Mouse (Mus musculus) thymus, adult 2 months (tissue): ENCODE results near the gene Fras1. TPM values are rescaled to one million over a fixed set of nuclear protein-coding genes. Genes with fewer than 3 reads are reported as not detected.

Experiments
- DNase-seq: peaks from one replicate; pipeline ENCODE4 v3.0.0; 2021
- H3K27ac ChIP-seq: fragments of 200-500 bp; 2 replicates; pipeline ENCODE4 v1.5.1; 2012; ENCODE audit warnings: low read length, control low read depth; ENCODE audit not compliant: control insufficient read depth, insufficient read depth
- H3K27me3 ChIP-seq: fragments of 200-500 bp; 2 replicates; pipeline ENCODE4 v1.6.1; 2012; ENCODE audit warnings: mild to moderate bottlenecking, low read length, moderate library complexity, mixed read lengths; ENCODE audit not compliant: control insufficient read depth, insufficient read depth
- H3K36me3 ChIP-seq: fragments of 200-500 bp; 2 replicates; pipeline ENCODE4 v1.6.1; 2012; ENCODE audit warnings: mild to moderate bottlenecking, low read length, moderate library complexity; ENCODE audit not compliant: control insufficient read depth, insufficient read depth
- H3K4me1 ChIP-seq: fragments of 200-500 bp; replicated peaks from 2 replicates; pipeline ENCODE4 v1.6.1; 2012; ENCODE audit warnings: low read length; ENCODE audit not compliant: control insufficient read depth, insufficient read depth
- H3K4me3 ChIP-seq: fragments of 200-500 bp; 2 replicates; pipeline ENCODE4 v1.5.1; 2012; ENCODE audit warnings: mild to moderate bottlenecking, low read length, control low read depth, moderate library complexity; ENCODE audit not compliant: control insufficient read depth, insufficient read depth
- CTCF ChIP-seq: fragments of 200-500 bp; IDR thresholded peaks from 2 replicates; pipeline ENCODE4 v1.5.1; 2012; ENCODE audit warnings: mild to moderate bottlenecking, control low read depth, low read length, moderate library complexity, borderline replicate concordance; ENCODE audit not compliant: control insufficient read depth, poor library complexity, insufficient read depth; ENCODE audit errors: extremely low read depth
- POLR2A ChIP-seq: fragments of 200-500 bp; IDR thresholded peaks from 2 replicates; pipeline ENCODE4 v1.6.1; 2012; ENCODE audit warnings: mild to moderate bottlenecking, low read length, control low read depth, moderate library complexity; ENCODE audit not compliant: control insufficient read depth, poor library complexity, insufficient read depth; ENCODE audit errors: extremely low read depth
- WGBS: fragments of 180-500 bp; shearing (Covaris S2); methylation state at CpG from one replicate; pipeline ENCODE4 v1.1.7; 2018; 5-methylcytosine and 5-hydroxymethylcytosine counted together
- polyA plus RNA-seq: library from polyadenylated mRNA; depleted of rRNA; stranded (reverse); fragments of >200 nt; gene quantifications from 2 replicates; pipeline ENCODE4 v1.2.3, GENCODE M21; 2012

Fras1 gene
- polyA plus RNA-seq, 1 experiment: 0.69 TPM

DNA sequence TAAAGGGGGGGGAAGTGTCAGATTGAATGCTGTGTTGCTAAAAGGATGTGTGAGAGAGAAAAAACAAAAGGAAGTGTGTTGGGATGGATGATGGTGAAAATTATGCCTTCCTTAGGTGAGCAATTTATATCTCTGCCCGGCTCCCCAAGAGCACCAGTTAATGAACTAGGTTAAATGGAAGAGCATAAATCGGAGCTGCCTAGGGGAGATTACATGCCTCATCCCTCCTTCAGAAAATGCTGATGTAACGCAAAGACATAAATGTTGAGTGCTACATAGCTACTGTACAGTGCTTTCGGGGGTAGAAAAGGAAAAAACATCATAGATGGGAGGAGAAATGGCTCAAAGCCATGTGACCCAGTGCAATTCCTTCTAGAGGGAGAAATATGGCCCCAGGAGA is 339.0 kb downstream of the Fras1 start:
- Histone ChIP-seq H3K36me3 (no peaks in the 10 kb centered on the region), H3K27me3 (no peaks in the 10 kb centered on the region), H3K4me3 (no peak overlapping the region), H3K4me1 (no peaks in the 10 kb centered on the region), H3K27ac (no peak overlapping the region)
- 86% methylated on average over 4 of the region's 4 CpGs for WGBS
- TF ChIP-seq CTCF: no peak
- no peak for TF ChIP-seq POLR2A
- DNase-seq: no peak

DNA sequence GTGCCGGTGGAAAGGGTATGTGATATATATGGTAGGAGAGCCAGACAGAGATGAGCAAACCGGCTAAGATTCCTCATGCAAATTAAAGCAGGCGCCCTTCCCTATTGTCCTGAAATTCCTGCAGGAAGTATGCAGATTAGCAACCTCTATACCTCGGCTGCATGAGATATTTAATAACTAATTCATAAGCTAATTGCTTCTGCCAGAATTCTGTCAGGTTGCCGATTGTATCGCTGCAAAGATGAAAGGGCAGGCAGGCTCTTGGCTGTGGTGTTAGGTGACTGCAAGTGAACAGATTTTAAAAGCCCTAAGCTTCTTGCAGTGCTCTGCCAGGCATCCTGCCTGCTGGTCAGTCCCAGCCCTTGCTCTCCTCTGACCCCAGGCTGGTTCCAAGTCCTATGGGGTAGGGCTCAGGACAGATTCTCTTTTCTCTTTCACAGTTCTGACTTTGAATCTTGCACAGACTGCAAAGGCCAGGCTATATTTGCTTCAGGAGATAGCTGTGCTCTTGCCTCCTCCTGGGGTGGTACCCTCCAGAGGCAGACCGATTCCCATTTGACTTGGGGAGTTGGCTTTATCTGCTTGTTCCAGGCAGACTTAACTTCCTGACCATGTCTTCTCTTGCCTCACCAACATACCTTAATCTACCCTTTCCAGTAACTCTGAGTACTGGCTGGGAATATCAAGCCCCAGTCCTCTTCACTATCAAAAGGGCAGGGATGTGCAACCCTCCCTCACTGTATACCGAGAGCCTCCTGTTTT is 342.7 kb downstream of the Fras1 start:
- no peak for TF ChIP-seq POLR2A
- Histone ChIP-seq H3K27ac (no peak overlapping the region), H3K4me1 (no peaks in the 10 kb centered on the region), H3K4me3 (no peak overlapping the region), H3K27me3 (no peaks in the 10 kb centered on the region), H3K36me3 (no peaks in the 10 kb centered on the region)
- WGBS: 68% methylated on average over 8 of the region's 8 CpGs
- no peak for DNase-seq

DNA sequence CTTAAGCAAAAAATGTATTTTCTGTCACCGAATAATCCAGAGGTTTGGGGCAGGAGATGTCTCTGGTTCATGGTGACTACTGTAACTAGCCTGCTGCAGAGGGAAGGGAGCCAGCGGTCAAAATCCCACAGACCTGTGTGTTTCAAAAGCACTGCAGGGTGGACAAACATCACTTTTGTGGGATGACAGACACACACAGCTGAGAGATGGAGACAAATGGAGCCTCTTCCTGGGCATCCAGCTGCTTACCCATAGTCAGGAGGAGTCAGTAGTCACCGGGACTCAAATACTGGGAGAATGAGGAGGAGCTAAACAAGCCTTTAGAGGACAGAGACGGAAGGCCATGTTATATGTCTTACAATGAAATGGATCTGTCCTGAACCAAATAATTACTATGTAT is 343.9 kb downstream of the Fras1 start:
- TF ChIP-seq CTCF: no peak
- no peak for TF ChIP-seq POLR2A
- H3K4me3 ChIP-seq: no peak overlapping the region
- H3K27me3 ChIP-seq: no peaks in the 10 kb centered on the region
- no peaks in the 10 kb centered on the region for H3K36me3 ChIP-seq
- H3K4me1 ChIP-seq: no peaks in the 10 kb centered on the region
- H3K27ac ChIP-seq: no peak overlapping the region
- 98% methylated on average over 4 of the region's 4 CpGs for WGBS
- no peak for DNase-seq

DNA sequence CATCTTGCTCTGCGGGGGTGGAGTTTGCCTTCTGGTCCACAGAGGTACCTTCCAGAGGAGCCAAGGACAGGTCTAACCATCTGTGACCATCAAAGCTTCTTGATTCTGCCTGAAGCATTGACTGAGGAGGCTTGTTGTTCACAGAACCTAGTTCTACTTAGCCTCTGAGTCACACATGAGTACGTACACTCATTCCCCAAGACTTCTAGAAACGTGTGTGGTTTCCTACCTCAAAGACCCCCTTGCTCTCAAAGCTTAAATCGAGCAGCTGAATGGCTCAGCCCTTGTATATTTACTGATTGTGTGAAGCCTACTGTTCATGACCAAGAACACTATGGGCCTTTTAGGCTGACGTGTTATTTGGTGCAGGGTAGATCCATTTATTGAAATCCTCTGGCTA is 344.8 kb downstream of the Fras1 start:
- DNase-seq: no peak
- H3K27me3 ChIP-seq: no peaks in the 10 kb centered on the region
- TF ChIP-seq CTCF (no peak), POLR2A (no peak)
- H3K4me1 ChIP-seq: no peaks in the 10 kb centered on the region
- H3K4me3 ChIP-seq: no peak overlapping the region
- no peaks in the 10 kb centered on the region for H3K36me3 ChIP-seq
- no peak overlapping the region for H3K27ac ChIP-seq
- 85% methylated on average over 5 of the region's 5 CpGs for WGBS

DNA sequence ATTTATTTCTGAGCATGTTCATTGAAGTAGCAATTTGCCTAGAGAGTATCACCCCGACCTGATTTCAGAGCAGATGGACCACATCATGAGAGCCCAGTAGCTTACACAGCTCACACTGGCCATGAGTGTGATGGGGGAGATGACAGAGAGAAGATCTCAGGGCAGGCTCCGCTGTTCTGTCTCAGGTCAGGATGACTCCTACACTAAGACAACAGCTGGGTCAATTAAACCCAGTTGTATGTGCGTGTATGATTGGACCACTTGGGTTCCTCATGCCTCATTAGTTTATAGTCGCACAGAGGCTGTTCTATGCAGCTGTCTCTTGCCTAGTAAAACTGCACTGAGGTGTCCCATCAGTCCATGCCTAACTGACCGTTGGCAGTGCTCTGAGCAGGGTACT is 345.5 kb downstream of the Fras1 start:
- H3K27ac ChIP-seq: no peak overlapping the region
- no peak for DNase-seq

DNA sequence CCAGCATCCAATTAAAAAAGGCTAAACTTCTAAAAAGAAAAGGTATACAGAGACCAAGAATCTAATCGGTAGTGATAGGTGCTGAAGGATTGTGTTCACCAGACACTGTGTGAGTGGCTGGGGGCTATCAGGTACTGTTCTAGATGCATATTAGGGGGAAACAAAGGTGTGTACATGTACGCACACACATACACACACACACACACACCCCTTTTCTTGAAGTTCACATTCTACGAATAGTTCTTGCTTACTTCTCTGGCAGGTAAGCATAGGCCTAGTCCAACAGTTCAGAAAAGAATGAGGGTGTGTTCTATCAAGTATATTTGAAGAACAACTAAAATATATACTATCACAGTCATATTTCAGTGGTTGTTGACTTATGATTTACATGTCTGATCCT is 348.9 kb downstream of the Fras1 start:
- 84% methylated on average over 3 of the region's 3 CpGs for WGBS
- H3K27me3 ChIP-seq: no peaks in the 10 kb centered on the region
- H3K4me3 ChIP-seq: no peak overlapping the region
- H3K36me3 ChIP-seq: no peaks in the 10 kb centered on the region
- TF ChIP-seq POLR2A: no peak
- no peak for TF ChIP-seq CTCF
- no peak overlapping the region for H3K27ac ChIP-seq
- H3K4me1 ChIP-seq: no peaks in the 10 kb centered on the region
- DNase-seq: no peak

More for the DNA sequence above, 345.5 kb downstream of the Fras1 start:
- no peak overlapping the region for H3K4me3 ChIP-seq
- H3K36me3 ChIP-seq: no peaks in the 10 kb centered on the region
- H3K4me1 ChIP-seq: no peaks in the 10 kb centered on the region
- no peaks in the 10 kb centered on the region for H3K27me3 ChIP-seq
- 91% methylated on average over 5 of the region's 5 CpGs for WGBS
- TF ChIP-seq CTCF: no peak
- TF ChIP-seq POLR2A: no peak

DNA sequence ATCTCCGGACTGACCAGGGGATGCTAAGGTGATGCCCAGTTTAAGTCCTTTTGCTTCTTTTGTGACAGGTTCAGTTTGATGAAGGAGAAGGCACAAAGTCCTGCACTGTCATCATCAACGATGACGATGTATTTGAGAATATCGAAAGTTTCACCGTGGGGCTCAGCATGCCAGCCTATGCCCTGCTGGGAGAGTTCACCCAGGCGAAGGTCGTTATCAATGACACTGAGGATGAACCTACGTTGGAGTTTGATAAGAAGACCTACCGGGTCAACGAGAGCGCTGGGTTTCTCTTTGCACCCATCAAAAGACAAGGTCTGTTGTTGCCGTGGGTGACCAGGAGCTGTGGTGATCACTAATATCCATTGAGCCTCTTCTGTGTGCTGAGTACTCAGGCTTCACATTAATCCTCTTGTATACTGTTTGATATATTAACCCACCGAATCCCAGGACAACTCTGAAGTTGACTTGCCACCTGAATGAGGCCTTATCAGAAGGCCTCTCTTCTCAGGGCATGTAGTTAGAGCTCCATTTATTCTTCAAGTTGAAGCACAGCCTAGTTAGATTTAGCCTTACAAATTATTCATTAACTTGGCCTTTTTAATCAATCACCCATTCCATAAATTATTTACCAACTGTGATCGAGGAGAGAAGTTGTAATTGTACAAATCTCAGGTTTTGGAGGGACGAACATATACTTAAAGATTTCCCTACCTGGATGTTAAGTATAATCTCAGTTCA is 365.6 kb downstream of the Fras1 start:
- H3K27ac ChIP-seq: no peak overlapping the region
- WGBS: 95% methylated on average over 15 of the region's 15 CpGs

More for the DNA sequence above, 365.6 kb downstream of the Fras1 start:
- no peak overlapping the region for H3K4me3 ChIP-seq
- TF ChIP-seq CTCF (no peak), POLR2A (no peak)
- no peak for DNase-seq
- no peaks in the 10 kb centered on the region for H3K27me3 ChIP-seq
- no peaks in the 10 kb centered on the region for H3K36me3 ChIP-seq
- no peaks in the 10 kb centered on the region for H3K4me1 ChIP-seq
